Comparison of ENCODE assay signal across 8 mouse cellular contexts in the genomic region with DNA sequence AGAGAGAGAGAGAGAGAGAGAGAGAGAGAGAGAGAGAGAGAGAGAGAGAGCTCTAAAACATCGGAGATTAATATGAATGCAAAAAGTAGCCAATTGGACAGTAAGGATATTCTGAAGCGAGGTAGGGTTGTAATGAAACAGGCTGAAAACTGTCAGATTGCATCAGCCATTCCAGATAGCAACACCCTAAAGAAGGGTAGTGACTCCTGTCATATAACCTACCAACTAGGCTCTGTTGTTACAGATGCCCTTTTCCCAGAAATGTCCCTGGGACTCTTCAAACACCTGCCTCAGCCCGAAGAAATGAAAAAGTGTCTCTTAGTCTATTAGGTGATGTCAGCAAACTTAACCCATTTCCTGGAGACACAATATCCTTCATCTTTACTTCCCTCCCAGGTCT. TPM values are rescaled to one million over a fixed set of nuclear protein-coding genes. Genes with fewer than 3 reads are reported as not detected.
A peak's percentile ranks its signal among the peaks of the same experiment; 100 is the strongest.
DNase-seq lines count a peak whose midpoint lies in the region; ATAC-seq and TF ChIP-seq lines count a peak whose summit lies in the region.

No protein-coding gene starts in this region.

- in situ Hi-C loops in Patski (cut with MboI; ENCODE audit: low pct_unique_long_range_greater_than_20kb): no loop called here

- peaks cover 5% of the 10 kb centered on the region; the same call in 1 of the 2 replicates for H3K4me1 ChIP-seq in heart, embryonic 16.5 days (ENCODE audit: control insufficient read depth, insufficient read depth, low read length)
- H3K4me1 ChIP-seq in midbrain, embryonic 11.5 days (ENCODE audit: control insufficient read depth, insufficient read depth, low read length): no peaks in the 10 kb centered on the region; the same call in 1 of the 2 replicates

- 27% methylated on average over 3 of the region's 3 CpGs for WGBS in heart, embryonic 16.5 days
- WGBS in midbrain, embryonic 11.5 days: 50% methylated on average over 3 of the region's 3 CpGs

- H3K4me2 ChIP-seq in heart, embryonic 16.5 days (ENCODE audit: low read depth, low read length): peak overlapping the region; percentile 79
- peak overlapping the region; percentile 37 for H3K4me2 ChIP-seq in midbrain, embryonic 11.5 days

- H3K9me3 ChIP-seq in heart, embryonic 16.5 days (replicated peaks; ENCODE audit: control insufficient read depth, low read length): no peaks in the 10 kb centered on the region
- H3K9me3 ChIP-seq in midbrain, embryonic 11.5 days (ENCODE audit: control insufficient read depth, low read length): no peaks in the 10 kb centered on the region

- H3K36me3 ChIP-seq in heart, embryonic 16.5 days (ENCODE audit: control insufficient read depth, insufficient read depth): no peaks in the 10 kb centered on the region
- no peaks in the 10 kb centered on the region for H3K36me3 ChIP-seq in midbrain, embryonic 11.5 days (ENCODE audit: control insufficient read depth, insufficient read depth, low read length)

- CTCF ChIA-PET in Patski (lab: Charles Lee): interaction anchor here (1.0 to 1.2 kb wide), 2 partner anchors 11 to 50 kb away, joined by 3 to 4 read pairs; no protein-coding TSS in a partner anchor

- POLR2A ChIA-PET in Patski (lab: Charles Lee): no interaction called here

- H3K9ac ChIP-seq in heart, embryonic 16.5 days (ENCODE audit: low read length): peak overlapping the region; percentile 77
- peak overlapping the region; percentile 66 for H3K9ac ChIP-seq in midbrain, embryonic 11.5 days (ENCODE audit: low read length)

- ATAC-seq in Patski: no peak
- ATAC-seq in heart, embryonic 16.5 days (replicated peaks; ENCODE audit: extremely low read depth, insufficient read depth, low FRiP score): no peak
- ATAC-seq in midbrain, embryonic 11.5 days (ENCODE audit: low FRiP score): peak; percentile 55

- H3K27me3 ChIP-seq in Patski: no peaks in the 10 kb centered on the region
- H3K27me3 ChIP-seq in heart, embryonic 16.5 days (ENCODE audit: control insufficient read depth, insufficient read depth, low read length): no peaks in the 10 kb centered on the region
- no peaks in the 10 kb centered on the region for H3K27me3 ChIP-seq in midbrain, embryonic 11.5 days (ENCODE audit: control insufficient read depth, insufficient read depth, low read length)

- TF ChIP-seq CTCF in layer of hippocampus, adult 2 months (conservative IDR thresholded peaks at IDR 0.05): no peak
- peak; percentile 12 for TF ChIP-seq CTCF in Patski (IDR thresholded peaks at IDR 0.05)

- peak overlapping the region; percentile 66 for H3K4me3 ChIP-seq in layer of hippocampus, adult 2 months
- peak overlapping the region; percentile 62 for H3K4me3 ChIP-seq in heart, embryonic 16.5 days (ENCODE audit: low read length)
- peak overlapping the region; percentile 29 for H3K4me3 ChIP-seq in midbrain, embryonic 11.5 days (ENCODE audit: low read depth, low read length)

- DNase-seq in layer of hippocampus, adult 2 months (ENCODE audit: low spot score in 2 of 2): no peak
- DNase-seq in layer of hippocampus, adult 8-10 months (ENCODE audit: low spot score in 2 of 2): no peak
- DNase-seq in Patski (ENCODE audit: low read depth, low spot score): no peak
- peak; percentile 89 for DNase-seq in midbrain, embryonic 11.5 days (ENCODE audit: low spot score, missing footprints)
- DNase-seq in layer of hippocampus, adult 9-10 months (ENCODE audit: low spot score): no peak
- no peak for DNase-seq in frontal cortex, postnatal 14 days (ENCODE audit: low spot score in 2 of 2)
- no peak for DNase-seq in urinary bladder, postnatal 14 days (ENCODE audit: low spot score)

- peak overlapping the region; percentile 100 for H3K27ac ChIP-seq in layer of hippocampus, adult 2 months
- peak overlapping the region; percentile 89 for H3K27ac ChIP-seq in heart, embryonic 16.5 days (ENCODE audit: low read length)
- H3K27ac ChIP-seq in midbrain, embryonic 11.5 days (ENCODE audit: low read depth, low read length): peak overlapping the region; percentile 67

RNA-seq across cellular contexts. Expression of a gene that starts 24.4 kb away (rescaled TPM):
- 10 to 100 TPM; 58.2 to 62.5 TPM for total RNA-seq in layer of hippocampus, adult 2 months (2021)
- 10 to 100 TPM; 55.5 to 94.5 (median 72.9) TPM for total RNA-seq in layer of hippocampus, adult 8-10 months (2022)
- 241 TPM for polyA plus RNA-seq in Patski (2021)
- 139 and 153 TPM in 2 replicates for polyA plus RNA-seq in heart, embryonic 16.5 days (2015; fragmentation: Nextera tagmentation; extraction: Ambion mirVana)
- 258 and 263 TPM in 2 replicates for polyA plus RNA-seq in midbrain, embryonic 11.5 days (2014; fragmentation: Nextera tagmentation; extraction: Ambion mirVana)

RNA-seq across cellular contexts. Expression of a gene that starts 41.8 kb away (rescaled TPM):
- total RNA-seq in layer of hippocampus, adult 2 months (2021): 1 to 10 TPM; 5.5 to 6.5 TPM
- 1 to 10 TPM; 4.9 to 5.7 (median 5.0) TPM for total RNA-seq in layer of hippocampus, adult 8-10 months (2022)
- polyA plus RNA-seq in Patski (2021): 0.82 TPM
- 1.5 and 1.7 TPM in 2 replicates for polyA plus RNA-seq in heart, embryonic 16.5 days (2015; fragmentation: Nextera tagmentation; extraction: Ambion mirVana)
- polyA plus RNA-seq in midbrain, embryonic 11.5 days (2014; fragmentation: Nextera tagmentation; extraction: Ambion mirVana): 7.0 and 8.1 TPM in 2 replicates

RNA-seq across cellular contexts. Expression of a gene that starts 46.6 kb away (rescaled TPM):
- total RNA-seq in layer of hippocampus, adult 2 months (2021): 10 to 100 TPM; 21.9 to 22.5 TPM
- total RNA-seq in layer of hippocampus, adult 8-10 months (2022): 10 to 100 TPM; 21.2 to 27.1 (median 24.1) TPM
- 7.0 TPM for polyA plus RNA-seq in Patski (2021)
- polyA plus RNA-seq in heart, embryonic 16.5 days (2015; fragmentation: Nextera tagmentation; extraction: Ambion mirVana): 4.7 and 4.9 TPM in 2 replicates
- polyA plus RNA-seq in midbrain, embryonic 11.5 days (2014; fragmentation: Nextera tagmentation; extraction: Ambion mirVana): 7.6 and 8.3 TPM in 2 replicates
